Mouse (Mus musculus) lung, adult 2 months (tissue): ENCODE measurements at regions not wholly inside any gene's neighbourhood (a gene's known extent, or its start where the extent isn't known, plus 50 kb on each side); places are given as distances from the start of the nearest gene placed in this dataset.

Experiments
- CTCF ChIP-seq: fragments of 200-500 bp; IDR thresholded peaks from 2 replicates; pipeline ENCODE4 v1.5.1; 2011; ENCODE audit warnings: mild to moderate bottlenecking, low read length, control low read depth; ENCODE audit not compliant: insufficient read depth
- POLR2A ChIP-seq: fragments of 200-500 bp; IDR thresholded peaks from 2 replicates; pipeline ENCODE4 v1.6.1; 2011; ENCODE audit warnings: low read depth, mild to moderate bottlenecking, control low read depth, low read length, borderline replicate concordance; ENCODE audit errors: extremely low read depth

DNA sequence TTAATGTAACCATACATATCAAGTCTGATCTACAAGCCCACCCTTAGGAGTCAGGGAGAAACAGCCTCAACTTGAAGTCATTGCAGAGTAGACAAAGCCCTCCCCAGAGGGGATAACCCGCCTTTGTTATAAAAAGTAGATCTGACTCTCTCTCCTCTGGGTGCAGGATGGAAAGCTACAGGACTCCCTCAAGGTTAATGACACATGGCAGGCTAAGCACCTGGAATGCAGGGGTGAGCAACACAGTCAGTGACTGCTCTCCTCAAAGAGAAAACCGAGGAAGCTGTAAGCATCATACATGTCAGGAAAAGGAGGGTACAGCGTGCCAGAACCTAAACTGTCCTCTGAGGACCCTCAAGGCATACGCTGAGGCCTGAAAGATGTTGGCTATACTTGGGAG is 177.1 kb downstream of the Mycn start:
- TF ChIP-seq CTCF (no peak), POLR2A (no peak)
